In genomic region chr10:67654518-67654917, GRCm38 (mm10) we compare ENCODE assay signal across 23 mouse cellular contexts.
DNase-seq lines count a peak whose midpoint lies in the region; ATAC-seq and TF ChIP-seq lines count a peak whose summit lies in the region.
"Had no signal": no experiment of that assay in that cellular context is flagged by ENCODE, and none has a peak within 500 bp of the region (broad histone marks: within the 10 kb centered on the region; RNA-seq: fewer than 3 reads in every experiment).

No protein-coding gene starts in this region.

- no peak overlapping the region for H3K4me2 ChIP-seq in lung, postnatal 0 days (replicated peaks; ENCODE audit: low read depth, low read length)
- H3K4me2 ChIP-seq: embryonic facial prominence, embryonic 15.5 days; heart, embryonic 11.5 days; heart, embryonic 15.5 days; hindbrain, embryonic 14.5 days had no signal

- no peaks in the 10 kb centered on the region for H3K36me3 ChIP-seq in lung, postnatal 0 days (ENCODE audit: insufficient read depth, low read length)
- H3K36me3 ChIP-seq: embryonic facial prominence, embryonic 15.5 days; forebrain, embryonic 10.5 days; G1E; heart, embryonic 15.5 days; hindbrain, embryonic 10.5 days had no signal

- no peak overlapping the region for H3K4me3 ChIP-seq in lung, postnatal 0 days (ENCODE audit: low read depth, low read length)
- H3K4me3 ChIP-seq: embryonic facial prominence, embryonic 15.5 days; erythroblast, embryonic 14.5 days; forebrain, embryonic 10.5 days; heart, embryonic 15.5 days; hindbrain, embryonic 10.5 days had no signal

- intact Hi-C loops in gastrocnemius, postnatal 14 days (cut with DNase I; ENCODE audit: low total_unique reads) = no loop called here

- TF ChIP-seq EP300 in lung, postnatal 0 days (IDR thresholded peaks at IDR 0.05) = no peak

- H3K9ac ChIP-seq in lung, postnatal 0 days (replicated peaks; ENCODE audit: low read depth) = no peak overlapping the region
- H3K9ac ChIP-seq: embryonic facial prominence, embryonic 15.5 days; heart, embryonic 15.5 days; hindbrain, embryonic 14.5 days had no signal

- no peak overlapping the region for H3K27ac ChIP-seq in lung, postnatal 0 days (ENCODE audit: low read length)
- H3K27ac ChIP-seq: embryonic facial prominence, embryonic 15.5 days; forebrain, embryonic 10.5 days; heart, embryonic 15.5 days; hindbrain, embryonic 10.5 days; hindbrain, embryonic 14.5 days had no signal

- H3K9me3 ChIP-seq in lung, postnatal 0 days (ENCODE audit: low read length) = no peaks in the 10 kb centered on the region
- H3K9me3 ChIP-seq: embryonic facial prominence, embryonic 15.5 days; forebrain, embryonic 10.5 days; G1E; heart, embryonic 15.5 days; hindbrain, embryonic 10.5 days had no signal

- no peak for TF ChIP-seq CTCF in lung, postnatal 0 days (IDR thresholded peaks at IDR 0.05)
- no peak for TF ChIP-seq CTCF in brain, embryonic 14.5 days (IDR thresholded peaks at IDR 0.05; ENCODE audit: borderline replicate concordance, extremely low read depth, insufficient read depth, insufficient read length)

- 60% methylated on average over 10 of the region's 10 CpGs for WGBS in lung, postnatal 0 days

- no peaks in the 10 kb centered on the region for H3K4me1 ChIP-seq in lung, postnatal 0 days (ENCODE audit: insufficient read depth, low read depth, low read length)
- H3K4me1 ChIP-seq: embryonic facial prominence, embryonic 15.5 days; forebrain, embryonic 10.5 days; heart, embryonic 15.5 days; hindbrain, embryonic 10.5 days had no signal

- no peaks in the 10 kb centered on the region for H3K27me3 ChIP-seq in lung, postnatal 0 days (replicated peaks; ENCODE audit: insufficient read depth, low read length)
- H3K27me3 ChIP-seq: embryonic facial prominence, embryonic 15.5 days; heart, embryonic 15.5 days had no signal

- peak; percentile 20 for DNase-seq in gastrocnemius, postnatal 14 days
- no peak for DNase-seq in gastrocnemius, postnatal 25 days
- peak; percentile 11 for DNase-seq in kidney, postnatal 10 days
- DNase-seq in kidney, postnatal 36 days = no peak
- DNase-seq in lung, postnatal 0 days (ENCODE audit: low spot score) = peak; percentile 26
- DNase-seq in lung, postnatal 14 days = no peak
- DNase-seq in brain, embryonic 14.5 days (ENCODE audit: low read depth) = peak; percentile 14
- no peak for DNase-seq in B cell, adult 2 months
- DNase-seq: adrenal gland, adult 8-10 months; adrenal gland, postnatal 36 days; cerebellum, adult 11 months; cerebellum, adult 8-10 months; cerebellum, postnatal 25 days had no signal

- no peak for TF ChIP-seq POLR2A in brain, embryonic 14.5 days (IDR thresholded peaks at IDR 0.05; ENCODE audit: borderline replicate concordance, extremely low read depth, insufficient read depth, insufficient read length, poor library complexity, severe bottlenecking)

- no peak for ATAC-seq in lung, postnatal 0 days
- ATAC-seq: CD4-positive, CD25-positive, alpha-beta regulatory T cell, adult 4 months; forebrain, embryonic 14.5 days had no signal

Comparison
In these comparisons a context has a peak if more than half of its experiments do, and no peak if none do; other contexts are left out.
1. DNase-seq: peak in gastrocnemius, postnatal 14 days (single experiment), kidney, postnatal 10 days (single experiment), lung, postnatal 0 days (single experiment) and brain, embryonic 14.5 days (single experiment); none in gastrocnemius, postnatal 25 days (single experiment), kidney, postnatal 36 days (0 of 2), lung, postnatal 14 days (single experiment) and B cell, adult 2 months (0 of 2).